Comparison of ENCODE assay signal across 9 mouse cellular contexts in the genomic region with DNA sequence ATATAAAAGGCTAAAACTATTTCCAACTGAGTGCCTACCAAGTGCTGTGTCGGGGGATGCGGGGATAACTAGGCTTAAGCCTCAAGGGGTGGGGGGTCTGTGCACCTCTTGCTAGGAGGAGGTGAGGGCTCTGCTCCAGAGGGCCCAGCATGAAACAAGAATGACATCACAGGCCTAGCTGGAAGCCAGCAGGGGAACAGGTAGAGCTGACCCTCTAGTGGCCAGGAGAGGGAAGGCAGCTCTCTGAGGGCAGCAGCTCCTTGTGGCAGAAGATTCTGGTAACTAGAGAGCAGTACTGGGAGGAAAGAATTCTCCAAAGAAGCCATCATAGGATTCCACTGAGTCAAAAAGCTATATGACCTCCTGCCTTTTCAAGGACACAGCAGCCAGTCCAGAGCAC. TPM values are rescaled to one million over a fixed set of nuclear protein-coding genes. Genes with fewer than 3 reads are reported as not detected.
DNase-seq lines count a peak whose midpoint lies in the region; ATAC-seq and TF ChIP-seq lines count a peak whose summit lies in the region.
"Had no signal": no experiment of that assay in that cellular context is flagged by ENCODE, and none has a peak within 500 bp of the region (broad histone marks: within the 10 kb centered on the region; RNA-seq: fewer than 3 reads in every experiment).

No protein-coding gene starts in this region.

- ATAC-seq in kidney, embryonic 15.5 days (replicated peaks; ENCODE audit: low FRiP score): no peak
- ATAC-seq in CD4-positive, CD25-positive, alpha-beta regulatory T cell, adult 4 months: peak; percentile 84
- ATAC-seq in erythroblast, adult 5-6 weeks (replicated peaks; ENCODE audit: low FRiP score, poor library complexity, severe bottlenecking): peak; percentile 71; the same call in 1 of the 2 replicates
- no peak for ATAC-seq in lung, embryonic 14.5 days (ENCODE audit: insufficient read depth)

- H3K27me3 ChIP-seq in kidney, embryonic 15.5 days: no peaks in the 10 kb centered on the region
- H3K27me3 ChIP-seq in lung, embryonic 14.5 days (ENCODE audit: insufficient read depth, low read length): no peaks in the 10 kb centered on the region
- H3K27me3 ChIP-seq: embryonic facial prominence, embryonic 15.5 days had no signal

- H3K36me3 ChIP-seq in kidney, embryonic 15.5 days: peaks cover 21% of the 10 kb centered on the region; the same call in 1 of the 2 replicates
- H3K36me3 ChIP-seq in lung, embryonic 14.5 days (ENCODE audit: insufficient read depth): peaks cover 13% of the 10 kb centered on the region; the same call in 1 of the 2 replicates

- no peaks in the 10 kb centered on the region for H3K9me3 ChIP-seq in kidney, embryonic 15.5 days (replicated peaks)
- no peaks in the 10 kb centered on the region for H3K9me3 ChIP-seq in lung, embryonic 14.5 days (ENCODE audit: low read depth, low read length)
- H3K9me3 ChIP-seq: embryonic facial prominence, embryonic 15.5 days had no signal

- TF ChIP-seq CTCF in lung, embryonic 14.5 days (IDR thresholded peaks at IDR 0.05; ENCODE audit: low read depth): peak; percentile 86

- H3K4me2 ChIP-seq in kidney, embryonic 15.5 days: no peak overlapping the region
- no peak overlapping the region for H3K4me2 ChIP-seq in lung, embryonic 14.5 days
- H3K4me2 ChIP-seq: embryonic facial prominence, embryonic 15.5 days had no signal

- H3K4me1 ChIP-seq in kidney, embryonic 15.5 days: no peaks in the 10 kb centered on the region
- H3K4me1 ChIP-seq in lung, embryonic 14.5 days (ENCODE audit: insufficient read depth): no peaks in the 10 kb centered on the region
- H3K4me1 ChIP-seq: embryonic facial prominence, embryonic 15.5 days had no signal

- DNase-seq in kidney, adult 11 months: peak; percentile 67
- peak; percentile 53 for DNase-seq in adrenal gland, postnatal 10 days
- DNase-seq in lung, embryonic 14.5 days: peak; percentile 69
- DNase-seq in spleen, adult 18-20 months: peak; percentile 55 to 65
- DNase-seq in ovary, postnatal 14 days (ENCODE audit: low spot score): no peak

- no peak overlapping the region for H3K27ac ChIP-seq in kidney, embryonic 15.5 days
- no peak overlapping the region for H3K27ac ChIP-seq in lung, embryonic 14.5 days (ENCODE audit: low read depth)
- H3K27ac ChIP-seq: embryonic facial prominence, embryonic 15.5 days had no signal

- 67% methylated on average over 2 of the region's 2 CpGs for WGBS in kidney, embryonic 15.5 days
- WGBS in lung, embryonic 14.5 days: 47% methylated on average over 2 of the region's 2 CpGs

- H3K9ac ChIP-seq in kidney, embryonic 15.5 days: no peak overlapping the region
- no peak overlapping the region for H3K9ac ChIP-seq in lung, embryonic 14.5 days
- H3K9ac ChIP-seq: embryonic facial prominence, embryonic 15.5 days had no signal

- no peak overlapping the region for H3K4me3 ChIP-seq in kidney, embryonic 15.5 days (replicated peaks)
- no peak overlapping the region for H3K4me3 ChIP-seq in lung, embryonic 14.5 days (ENCODE audit: low read depth, low read length)
- H3K4me3 ChIP-seq: embryonic facial prominence, embryonic 15.5 days had no signal

RNA-seq across cellular contexts. Expression of a gene that starts 10.3 kb away (rescaled TPM):
- polyA plus RNA-seq in kidney, embryonic 15.5 days (2015; fragmentation: Nextera tagmentation; extraction: Ambion mirVana): 7.4 and 8.2 TPM in 2 replicates
- 10 to 100 TPM in 1 of 2 experiments, 1 to 10 TPM in 1; 7.0 to 15.2 TPM for polyA plus RNA-seq in CD4-positive, CD25-positive, alpha-beta regulatory T cell, adult 4 months (2017; shearing (Covaris generic))
- total RNA-seq in adrenal gland, postnatal 10 days (2021): 10 to 100 TPM; 14.4 to 17.4 TPM
- total RNA-seq in erythroblast, adult 5-6 weeks (2015; ENCODE audit: low replicate concordance): 27.9 and 36.4 TPM in 2 replicates
- 25.6 and 25.7 TPM in 2 replicates for total RNA-seq in erythroblast, adult 5-6 weeks (2017; ENCODE audit: low replicate concordance)
- 9.3 and 9.4 TPM in 2 replicates for polyA plus RNA-seq in lung, embryonic 14.5 days (2014; fragmentation: Nextera tagmentation; extraction: Ambion mirVana)

RNA-seq across cellular contexts. Expression of a gene that starts 38.7 kb away (rescaled TPM):
- 15.8 and 17.2 TPM in 2 replicates for polyA plus RNA-seq in kidney, embryonic 15.5 days (2015; fragmentation: Nextera tagmentation; extraction: Ambion mirVana)
- 10 to 100 TPM; 21.4 to 36.6 TPM for polyA plus RNA-seq in CD4-positive, CD25-positive, alpha-beta regulatory T cell, adult 4 months (2017; shearing (Covaris generic))
- total RNA-seq in adrenal gland, postnatal 10 days (2021): 10 to 100 TPM; 23.1 to 24.5 TPM
- 5.6 and 7.9 TPM in 2 replicates for total RNA-seq in erythroblast, adult 5-6 weeks (2015; ENCODE audit: low replicate concordance)
- total RNA-seq in erythroblast, adult 5-6 weeks (2017; ENCODE audit: low replicate concordance): 4.9 and 5.7 TPM in 2 replicates
- polyA plus RNA-seq in lung, embryonic 14.5 days (2014; fragmentation: Nextera tagmentation; extraction: Ambion mirVana): 16.8 and 20.6 TPM in 2 replicates

Comparison
In these comparisons a context has a peak if more than half of its experiments do, and no peak if none do; other contexts are left out.
1. ATAC-seq: peak in CD4-positive, CD25-positive, alpha-beta regulatory T cell, adult 4 months (single experiment) and erythroblast, adult 5-6 weeks (single experiment); none in kidney, embryonic 15.5 days (single experiment) and lung, embryonic 14.5 days (single experiment).